Mouse (Mus musculus) C2C12 (cell line): ENCODE results near the gene Gm10645. TPM values are rescaled to one million over a fixed set of nuclear protein-coding genes. Genes with fewer than 3 reads are reported as not detected.
A peak's percentile ranks its signal among the peaks of the same experiment; 100 is the strongest.

Experiments used
- H3K27me3 ChIP-seq: one replicate; pipeline ENCODE4 v1.6.1; 2011; ENCODE audit not compliant: control insufficient read depth, insufficient read depth, insufficient read length
- H3K36me3 ChIP-seq: one replicate; pipeline ENCODE4 v1.6.1; 2011; ENCODE audit not compliant: control insufficient read depth, insufficient read depth
- H3K4me3 ChIP-seq: one replicate; pipeline ENCODE4 v1.5.1; 2011; ENCODE audit warnings: mild to moderate bottlenecking, control low read depth; ENCODE audit not compliant: poor library complexity, insufficient read depth, severe bottlenecking
- H3K79me2 ChIP-seq: one replicate; pipeline ENCODE4 v1.6.1; 2011; ENCODE audit not compliant: control insufficient read depth, insufficient read depth
- H3K79me3 ChIP-seq: one replicate; pipeline ENCODE4 v1.6.1; 2011; ENCODE audit warnings: low read depth, control low read depth
- H3ac ChIP-seq: one replicate; pipeline ENCODE3; 2011; ENCODE audit warnings: low read depth; ENCODE audit not compliant: control insufficient read depth, insufficient read length
- CEBPB ChIP-seq: IDR thresholded peaks from one replicate; pipeline ENCODE4 v1.6.1; 2011; ENCODE audit warnings: low read depth, mild to moderate bottlenecking, control low read depth, moderate library complexity
- CTCF ChIP-seq: IDR thresholded peaks from one replicate; pipeline ENCODE4 v1.5.1; 2011; ENCODE audit not compliant: control insufficient read depth, insufficient read depth, insufficient read length
- FOSL1 ChIP-seq: IDR thresholded peaks from one replicate; pipeline ENCODE4 v1.8.0; 2011; ENCODE audit warnings: mild to moderate bottlenecking, low read length; ENCODE audit not compliant: poor library complexity, insufficient read depth, severe bottlenecking
- MAX ChIP-seq: IDR thresholded peaks from one replicate; pipeline ENCODE4 v1.6.1; 2011; ENCODE audit warnings: mild to moderate bottlenecking, control low read depth
- MYOD1 ChIP-seq: IDR thresholded peaks from one replicate; pipeline ENCODE4 v1.6.1; 2011; ENCODE audit warnings: low read depth; ENCODE audit not compliant: control insufficient read depth, insufficient read length
- MYOG ChIP-seq: IDR thresholded peaks from one replicate; pipeline ENCODE4 v1.6.1; 2011; ENCODE audit not compliant: control insufficient read depth, insufficient read length; ENCODE audit errors: extremely low read depth
- USF1 ChIP-seq: IDR thresholded peaks from one replicate; pipeline ENCODE4 v1.6.1; 2011; ENCODE audit warnings: low read depth, mild to moderate bottlenecking, control low read depth, moderate library complexity
- polyA plus RNA-seq: library from polyadenylated mRNA; unstranded; fragments of >200 nt; fragmentation: generic; extraction: Trizol; gene quantifications from one replicate; pipeline ENCODE4 v1.2.1, GENCODE M21; 2012; ENCODE audit warnings: missing spikeins

Gm10645 gene
- polyA plus RNA-seq, 1 experiment, result 0.13 TPM

DNA sequence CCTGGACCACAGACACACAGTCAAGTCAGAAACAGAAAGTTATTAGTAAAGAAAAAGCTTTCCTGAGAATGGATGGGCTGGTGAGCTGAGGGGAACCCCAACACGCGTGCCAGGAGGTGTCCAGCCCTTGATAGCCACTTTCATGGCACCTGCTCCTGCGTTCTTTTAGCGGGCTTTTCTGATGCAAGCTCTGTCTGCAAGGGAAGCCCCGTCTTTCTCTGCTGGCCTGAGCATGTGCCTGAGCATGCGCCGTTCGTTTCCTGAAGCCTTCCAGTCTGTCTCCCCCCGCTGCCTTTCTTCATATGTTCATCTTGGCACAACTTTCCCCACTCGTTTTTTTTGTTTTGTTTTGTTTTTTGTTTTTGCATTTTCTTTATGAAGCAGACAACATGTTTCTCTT, 9.7 kb upstream of the Gm10645 start:
- no peaks in the 10 kb centered on the region for H3K79me2 ChIP-seq
- no peaks in the 10 kb centered on the region for H3K27me3 ChIP-seq
- no peaks in the 10 kb centered on the region for H3K79me3 ChIP-seq
- no peaks in the 10 kb centered on the region for H3K36me3 ChIP-seq
- H3ac ChIP-seq, result no peak overlapping the region
- TF ChIP-seq CEBPB, result no peak
- no peak for TF ChIP-seq MYOG
- no peak for TF ChIP-seq CTCF
- TF ChIP-seq MAX, result no peak
- no peak for TF ChIP-seq USF1
- no peak for TF ChIP-seq MYOD1
- TF ChIP-seq FOSL1, result no peak
- H3K4me3 ChIP-seq, result no peak overlapping the region

DNA sequence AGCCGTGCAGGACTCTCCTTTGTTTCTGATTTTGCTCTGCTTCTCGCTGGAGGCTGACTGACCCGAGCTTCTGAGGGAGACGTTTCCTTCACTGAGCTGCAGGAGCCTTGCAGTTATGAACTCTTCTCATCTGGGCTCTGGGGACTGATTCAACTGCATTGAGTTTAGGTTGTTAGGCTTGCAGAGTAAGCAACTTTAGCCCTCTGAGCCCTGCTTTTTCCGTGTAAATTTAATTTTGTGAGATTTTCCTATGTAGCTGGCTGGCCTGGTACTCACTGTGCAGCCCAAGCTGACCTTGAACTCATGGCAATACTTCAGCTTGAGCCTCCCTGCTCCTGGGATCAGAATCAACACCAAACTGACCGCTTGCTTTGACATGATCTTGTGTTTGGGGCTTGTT, 4.9 kb upstream of the Gm10645 start:
- Histone ChIP-seq H3ac (no peak overlapping the region), H3K27me3 (peaks cover 4% of the 10 kb centered on the region), H3K79me3 (no peaks in the 10 kb centered on the region), H3K79me2 (no peaks in the 10 kb centered on the region), H3K36me3 (no peaks in the 10 kb centered on the region), H3K4me3 (no peak overlapping the region)
- TF ChIP-seq MAX (no peak), USF1 (no peak), MYOD1 (no peak), FOSL1 (no peak), MYOG (no peak), CEBPB (no peak), CTCF (no peak)

GRCm38 (mm10) chr8:83169709-83170108, 3.7 kb upstream of the Gm10645 start:
- H3K27me3 ChIP-seq, result peaks cover 13% of the 10 kb centered on the region
- no peak overlapping the region for H3K4me3 ChIP-seq
- TF ChIP-seq MYOD1 (no peak), CEBPB (no peak), USF1 (no peak), FOSL1 (no peak), MAX (no peak), CTCF (no peak), MYOG (no peak)
- H3K36me3 ChIP-seq, result no peaks in the 10 kb centered on the region
- H3K79me3 ChIP-seq, result no peaks in the 10 kb centered on the region
- no peaks in the 10 kb centered on the region for H3K79me2 ChIP-seq
- no peak overlapping the region for H3ac ChIP-seq

- peaks cover 13% of the 10 kb centered on the region for H3K27me3 ChIP-seq
- no peaks in the 10 kb centered on the region for H3K79me3 ChIP-seq
- TF ChIP-seq MAX (no peak), MYOG (no peak), CEBPB (no peak), FOSL1 (no peak), MYOD1 (no peak), USF1 (no peak), CTCF (no peak)
- H3ac ChIP-seq, result no peak overlapping the region
- no peaks in the 10 kb centered on the region for H3K36me3 ChIP-seq
- no peaks in the 10 kb centered on the region for H3K79me2 ChIP-seq
- no peak overlapping the region for H3K4me3 ChIP-seq
Observed at GRCm38 (mm10) chr8:83169127-83169526, 3.2 kb upstream of the Gm10645 start.

DNA sequence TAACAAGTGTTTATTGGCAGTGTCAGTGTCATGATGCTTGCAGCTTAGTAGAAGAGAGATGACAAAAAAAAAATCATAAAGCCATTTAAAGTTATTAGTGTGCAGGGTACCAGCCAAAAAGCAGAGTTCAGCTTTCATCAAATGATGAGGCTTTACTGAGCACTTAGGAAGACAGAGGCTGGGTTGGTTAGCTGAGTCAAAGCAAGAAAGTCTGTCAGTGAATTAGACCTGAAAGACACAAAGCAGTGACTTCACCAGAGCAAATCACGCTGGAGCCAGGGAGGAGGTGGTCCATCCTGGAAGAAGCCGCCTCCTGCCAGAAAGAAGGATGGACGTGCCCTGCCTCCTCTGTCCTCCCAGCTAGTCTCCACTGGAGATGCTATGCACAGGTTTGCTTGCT, 2.0 kb upstream of the Gm10645 start:
- H3K36me3 ChIP-seq, result no peaks in the 10 kb centered on the region
- no peak overlapping the region for H3K4me3 ChIP-seq
- no peaks in the 10 kb centered on the region for H3K79me3 ChIP-seq
- TF ChIP-seq MAX, result no peak
- no peak for TF ChIP-seq FOSL1
- no peak for TF ChIP-seq MYOG
- no peak for TF ChIP-seq CTCF
- no peak for TF ChIP-seq MYOD1
- no peak for TF ChIP-seq CEBPB
- no peak for TF ChIP-seq USF1
- no peaks in the 10 kb centered on the region for H3K79me2 ChIP-seq
- H3K27me3 ChIP-seq, result peaks cover 13% of the 10 kb centered on the region
- H3ac ChIP-seq, result no peak overlapping the region

DNA sequence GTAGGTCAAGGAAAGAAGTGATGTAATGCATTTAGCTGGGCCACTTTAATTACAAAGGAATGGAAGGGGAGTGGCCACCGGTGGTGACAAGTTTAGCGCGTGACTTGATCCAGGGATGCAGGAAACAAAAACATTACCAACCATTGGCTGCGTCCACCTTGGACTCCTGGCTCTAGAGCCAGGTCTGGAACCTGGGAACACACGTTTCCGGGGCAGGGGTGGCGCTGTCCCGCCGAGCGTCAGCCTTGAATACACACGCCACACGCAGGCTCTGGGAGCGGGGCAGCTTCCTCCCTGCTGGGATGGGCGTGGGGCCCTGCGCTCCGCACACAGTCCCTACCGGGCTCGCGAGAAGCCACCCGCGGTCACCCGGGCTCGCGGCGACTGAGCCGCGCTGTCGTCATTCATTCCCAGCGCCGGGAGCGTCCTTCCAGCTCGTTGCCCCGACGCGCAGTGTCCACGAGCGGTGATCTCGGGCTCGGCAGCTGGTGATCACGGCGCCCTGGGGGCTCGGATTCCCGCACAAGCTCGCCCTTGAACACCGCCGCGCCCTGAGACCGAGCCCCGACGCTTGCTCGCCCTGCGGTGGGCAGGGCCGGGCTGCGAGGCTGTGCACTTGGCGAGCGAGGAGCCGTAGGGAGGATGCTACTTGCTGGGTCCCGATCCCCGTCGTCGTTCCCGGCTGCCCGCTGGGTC, 587 bp downstream of the Gm10645 start, which contains the start of gene Tbc1d9:
Tbc1d9 (plus strand) TSS at position 118 of the 696 bp plus-strand sequence.
- H3K4me3 ChIP-seq, result peak within 1 kb of the TSS; percentile 14
- peaks cover 13% of the 10 kb centered on the region for H3K27me3 ChIP-seq
- H3K79me3 ChIP-seq, result no peaks in the 10 kb centered on the region
- H3K79me2 ChIP-seq, result no peaks in the 10 kb centered on the region
- peak within 1 kb of the TSS; percentile 56 for H3ac ChIP-seq
- TF ChIP-seq MAX (no peak), CTCF (no peak), CEBPB (no peak), MYOG (no peak), USF1 (no peak)
- no peaks in the 10 kb centered on the region for H3K36me3 ChIP-seq
